Mouse (Mus musculus): ENCODE measurements around the gene Cep89.

DNA sequence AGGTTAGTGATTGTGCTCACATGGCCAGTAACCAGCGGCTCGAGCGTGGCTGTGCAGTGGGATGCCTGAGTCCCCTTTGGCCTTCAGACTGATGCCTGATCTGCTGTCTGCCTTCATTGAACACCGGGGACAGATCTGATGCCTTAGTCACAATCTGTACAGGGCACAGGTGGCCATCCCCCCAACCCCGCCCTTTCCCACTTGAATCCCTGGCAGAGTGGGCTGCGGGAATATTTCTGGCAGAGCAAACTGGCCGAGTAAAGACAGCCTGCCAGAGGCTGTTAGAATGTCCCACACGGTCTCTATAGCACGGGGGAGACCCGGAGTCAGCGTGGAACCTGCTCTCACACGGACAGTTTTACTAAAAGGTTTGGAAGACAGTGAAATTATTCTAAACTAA, 39.2 kb upstream of the Cep89 start:
- TF ChIP-seq REST (IDR thresholded peaks at IDR 0.05; ENCODE audit: insufficient read depth, insufficient read length) (no peak), POLR2A (IDR thresholded peaks at IDR 0.05; ENCODE audit: insufficient read length, low read depth) (no peak), MAX (IDR thresholded peaks at IDR 0.05; ENCODE audit: low read depth) (no peak), USF1 (IDR thresholded peaks at IDR 0.05; ENCODE audit: low read depth) (no peak), CEBPB (IDR thresholded peaks at IDR 0.05; ENCODE audit: insufficient read depth, poor library complexity, severe bottlenecking) (no peak), MYOG (IDR thresholded peaks at IDR 0.05; ENCODE audit: control insufficient read depth in 1 of 3, insufficient read depth in 1 of 3, insufficient read length in 2 of 3, low read depth in 2 of 3) (no peak), TCF12 (IDR thresholded peaks at IDR 0.05; ENCODE audit: insufficient read depth, poor library complexity, severe bottlenecking) (no peak), E2F4 (IDR thresholded peaks at IDR 0.05; ENCODE audit: insufficient read depth) (no peak), MYOD1 (IDR thresholded peaks at IDR 0.05; ENCODE audit: control insufficient read depth in 1 of 3, insufficient read length in 2 of 3, low read depth in 2 of 3) (no peak)

Data from myocyte (in vitro differentiated cells).